Mouse (Mus musculus): ENCODE measurements around the gene 1700020L24Rik.

- TF ChIP-seq CTCF (conservative IDR thresholded peaks at IDR 0.05; ENCODE audit: insufficient read depth, insufficient read length, low read depth, low read length) (no peak), POLR2A (IDR thresholded peaks at IDR 0.05; ENCODE audit: low read depth, low read length) (no peak)
These were observed 18.9 kb upstream of the 1700020L24Rik start for GRCm38 (mm10) chr11:83418566-83418965.
